Mouse (Mus musculus) C2C12 (cell line): Measurements from ENCODE around the gene Mrm2.

Source experiments
- CTCF ChIP-seq: IDR thresholded peaks from one replicate; pipeline ENCODE4 v1.5.1; 2011; ENCODE audit not compliant: control insufficient read depth, insufficient read depth, insufficient read length
- USF1 ChIP-seq: IDR thresholded peaks from one replicate; pipeline ENCODE4 v1.6.1; 2011; ENCODE audit warnings: low read depth, mild to moderate bottlenecking, control low read depth, moderate library complexity

DNA sequence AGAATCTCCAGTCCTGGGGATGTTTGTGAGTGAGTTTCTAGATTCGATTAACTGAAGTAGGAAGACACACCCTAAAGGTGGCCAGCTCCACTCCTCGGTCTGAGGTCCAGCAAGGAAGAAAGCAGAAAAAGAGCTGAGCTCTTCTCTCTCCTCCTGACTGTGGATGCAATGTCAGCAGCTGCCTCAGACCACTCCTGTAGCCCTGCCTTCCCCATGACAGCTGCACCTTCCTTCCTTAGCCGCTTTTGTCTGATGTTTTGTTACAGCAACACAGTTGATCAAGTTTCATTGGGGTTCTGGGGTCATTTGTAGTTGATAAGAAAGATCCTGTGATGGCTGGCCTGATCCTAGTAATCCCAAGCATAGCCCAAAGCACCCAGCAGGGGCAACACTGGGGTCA is 25.8 kb upstream of the Mrm2 start:
- TF ChIP-seq CTCF (no peak), USF1 (no peak)
